Mouse (Mus musculus): ENCODE results near the gene Hist1h2bk. TPM values are rescaled to one million over a fixed set of nuclear protein-coding genes. Genes with fewer than 3 reads are reported as not detected.

Hist1h2bk gene
- polyA plus RNA-seq, 1 experiment from 2014 or later: 3.9 TPM

GRCm38 (mm10) chr13:21997201-21997820 lies 38.4 kb upstream of the Hist1h2bk start:
- Histone ChIP-seq H3K9ac (ENCODE audit: low read depth, low read length) (no peak overlapping the region), H3K4me3 (ENCODE audit: low read depth, low read length) (peak overlapping the region; percentile 47), H3K27ac (ENCODE audit: low read depth, low read length) (no peak overlapping the region), H3K36me3 (ENCODE audit: control insufficient read depth, insufficient read depth, low read length) (no peaks in the 10 kb centered on the region), H3K9me3 (replicated peaks; ENCODE audit: control insufficient read depth, low read length) (no peaks in the 10 kb centered on the region), H3K4me2 (peak overlapping the region; percentile 79), H3K4me1 (ENCODE audit: control insufficient read depth, insufficient read depth, low read length) (no peaks in the 10 kb centered on the region), H3K27me3 (ENCODE audit: control insufficient read depth, insufficient read depth, low read length) (peaks cover 54% of the 10 kb centered on the region)
- 2% methylated on average over 21 of the region's 21 CpGs for whole genome bisulfite sequencing (ENCODE audit: insufficient replicate concordance)
- ATAC-seq (replicated peaks; ENCODE audit: insufficient number of reproducible peaks, low FRiP score, low TSS enrichment): no peak

- Histone ChIP-seq H3K4me2 (peak overlapping the region; percentile 79), H3K9ac (ENCODE audit: low read depth, low read length) (no peak overlapping the region), H3K36me3 (ENCODE audit: control insufficient read depth, insufficient read depth, low read length) (no peaks in the 10 kb centered on the region), H3K4me1 (ENCODE audit: control insufficient read depth, insufficient read depth, low read length) (no peaks in the 10 kb centered on the region), H3K4me3 (ENCODE audit: low read depth, low read length) (peak overlapping the region; percentile 47), H3K9me3 (replicated peaks; ENCODE audit: control insufficient read depth, low read length) (no peaks in the 10 kb centered on the region), H3K27ac (ENCODE audit: low read depth, low read length) (no peak overlapping the region), H3K27me3 (ENCODE audit: control insufficient read depth, insufficient read depth, low read length) (peaks cover 59% of the 10 kb centered on the region)
- 0% methylated on average over 4 of the region's 4 CpGs for WGBS (ENCODE audit: insufficient replicate concordance)
- ATAC-seq (replicated peaks; ENCODE audit: insufficient number of reproducible peaks, low FRiP score, low TSS enrichment): no peak
These were observed 37.8 kb upstream of the Hist1h2bk start for GRCm38 (mm10) chr13:21997821-21998220.

GRCm38 (mm10) chr13:21998412-21998811 lies 37.3 kb upstream of the Hist1h2bk start:
- peaks cover 65% of the 10 kb centered on the region for H3K27me3 ChIP-seq (ENCODE audit: control insufficient read depth, insufficient read depth, low read length)
- no peak overlapping the region for H3K9ac ChIP-seq (ENCODE audit: low read depth, low read length)
- no peaks in the 10 kb centered on the region for H3K36me3 ChIP-seq (ENCODE audit: control insufficient read depth, insufficient read depth, low read length)
- H3K4me3 ChIP-seq (ENCODE audit: low read depth, low read length): no peak overlapping the region
- ATAC-seq (replicated peaks; ENCODE audit: insufficient number of reproducible peaks, low FRiP score, low TSS enrichment): no peak
- H3K9me3 ChIP-seq (replicated peaks; ENCODE audit: control insufficient read depth, low read length): no peaks in the 10 kb centered on the region
- H3K4me1 ChIP-seq (ENCODE audit: control insufficient read depth, insufficient read depth, low read length): no peaks in the 10 kb centered on the region
- H3K27ac ChIP-seq (ENCODE audit: low read depth, low read length): no peak overlapping the region
- H3K4me2 ChIP-seq: no peak overlapping the region
- WGBS (ENCODE audit: insufficient replicate concordance): 34% methylated on average over 3 of the region's 3 CpGs

- H3K9ac ChIP-seq (ENCODE audit: low read depth, low read length): no peak overlapping the region
- no peak overlapping the region for H3K27ac ChIP-seq (ENCODE audit: low read depth, low read length)
- no peak for ATAC-seq (replicated peaks; ENCODE audit: insufficient number of reproducible peaks, low FRiP score, low TSS enrichment)
- no peaks in the 10 kb centered on the region for H3K4me1 ChIP-seq (ENCODE audit: control insufficient read depth, insufficient read depth, low read length)
- H3K27me3 ChIP-seq (ENCODE audit: control insufficient read depth, insufficient read depth, low read length): peaks cover 72% of the 10 kb centered on the region
- no peak overlapping the region for H3K4me2 ChIP-seq
- no peaks in the 10 kb centered on the region for H3K9me3 ChIP-seq (replicated peaks; ENCODE audit: control insufficient read depth, low read length)
- H3K4me3 ChIP-seq (ENCODE audit: low read depth, low read length): no peak overlapping the region
- H3K36me3 ChIP-seq (ENCODE audit: control insufficient read depth, insufficient read depth, low read length): no peaks in the 10 kb centered on the region
- 37% methylated on average over 4 of the region's 4 CpGs for WGBS (ENCODE audit: insufficient replicate concordance)
These were observed 36.5 kb upstream of the Hist1h2bk start for GRCm38 (mm10) chr13:21999147-21999546.

- Histone ChIP-seq H3K4me2 (no peak overlapping the region), H3K27ac (ENCODE audit: low read depth, low read length) (no peak overlapping the region), H3K27me3 (ENCODE audit: control insufficient read depth, insufficient read depth, low read length) (peaks cover 93% of the 10 kb centered on the region), H3K9ac (ENCODE audit: low read depth, low read length) (no peak overlapping the region), H3K9me3 (replicated peaks; ENCODE audit: control insufficient read depth, low read length) (no peaks in the 10 kb centered on the region), H3K36me3 (ENCODE audit: control insufficient read depth, insufficient read depth, low read length) (no peaks in the 10 kb centered on the region), H3K4me3 (ENCODE audit: low read depth, low read length) (no peak overlapping the region), H3K4me1 (ENCODE audit: control insufficient read depth, insufficient read depth, low read length) (peaks cover 8% of the 10 kb centered on the region; the same call in 1 of the 2 replicates)
- ATAC-seq (replicated peaks; ENCODE audit: insufficient number of reproducible peaks, low FRiP score, low TSS enrichment): no peak
- WGBS (ENCODE audit: insufficient replicate concordance): 47% methylated on average over 2 of the region's 2 CpGs
These were observed 34.3 kb upstream of the Hist1h2bk start for GRCm38 (mm10) chr13:22001346-22001745.

- no peak overlapping the region for H3K9ac ChIP-seq (ENCODE audit: low read depth, low read length)
- ATAC-seq (replicated peaks; ENCODE audit: insufficient number of reproducible peaks, low FRiP score, low TSS enrichment): no peak
- 32% methylated on average over 5 of the region's 5 CpGs for WGBS (ENCODE audit: insufficient replicate concordance)
These were observed 33.8 kb upstream of the Hist1h2bk start for GRCm38 (mm10) chr13:22001823-22002222.

GRCm38 (mm10) chr13:22005605-22006333 lies 29.9 kb upstream of the Hist1h2bk start:
- H3K27ac ChIP-seq (ENCODE audit: low read depth, low read length): no peak overlapping the region
- peak; percentile 71; the same call in 1 of the 2 replicates for ATAC-seq (replicated peaks; ENCODE audit: insufficient number of reproducible peaks, low FRiP score, low TSS enrichment)
- no peaks in the 10 kb centered on the region for H3K9me3 ChIP-seq (replicated peaks; ENCODE audit: control insufficient read depth, low read length)
- no peaks in the 10 kb centered on the region for H3K36me3 ChIP-seq (ENCODE audit: control insufficient read depth, insufficient read depth, low read length)
- H3K4me3 ChIP-seq (ENCODE audit: low read depth, low read length): peak overlapping the region; percentile 63
- peaks cover 17% of the 10 kb centered on the region for H3K4me1 ChIP-seq (ENCODE audit: control insufficient read depth, insufficient read depth, low read length)
- peak overlapping the region; percentile 98 for H3K4me2 ChIP-seq
- peak overlapping the region; percentile 50; the same call in 1 of the 2 replicates for H3K9ac ChIP-seq (ENCODE audit: low read depth, low read length)
- peaks cover 97% of the 10 kb centered on the region for H3K27me3 ChIP-seq (ENCODE audit: control insufficient read depth, insufficient read depth, low read length)
- WGBS (ENCODE audit: insufficient replicate concordance): under 1% methylated on average over 45 of the region's 45 CpGs

More at GRCm38 (mm10) chr13:22001823-22002222, 33.8 kb upstream of the Hist1h2bk start:
- no peaks in the 10 kb centered on the region for H3K36me3 ChIP-seq (ENCODE audit: control insufficient read depth, insufficient read depth, low read length)
- no peaks in the 10 kb centered on the region for H3K9me3 ChIP-seq (replicated peaks; ENCODE audit: control insufficient read depth, low read length)
- H3K4me3 ChIP-seq (ENCODE audit: low read depth, low read length): no peak overlapping the region
- H3K4me1 ChIP-seq (ENCODE audit: control insufficient read depth, insufficient read depth, low read length): peaks cover 13% of the 10 kb centered on the region
- no peak overlapping the region; the same call in 1 of the 2 replicates for H3K4me2 ChIP-seq
- H3K27ac ChIP-seq (ENCODE audit: low read depth, low read length): no peak overlapping the region
- H3K27me3 ChIP-seq (ENCODE audit: control insufficient read depth, insufficient read depth, low read length): peaks cover 95% of the 10 kb centered on the region

- Histone ChIP-seq H3K4me2 (peak overlapping the region; percentile 98), H3K27me3 (ENCODE audit: control insufficient read depth, insufficient read depth, low read length) (peaks cover 95% of the 10 kb centered on the region), H3K27ac (ENCODE audit: low read depth, low read length) (no peak overlapping the region), H3K4me3 (ENCODE audit: low read depth, low read length) (peak overlapping the region; percentile 63), H3K36me3 (ENCODE audit: control insufficient read depth, insufficient read depth, low read length) (no peaks in the 10 kb centered on the region), H3K9me3 (replicated peaks; ENCODE audit: control insufficient read depth, low read length) (no peaks in the 10 kb centered on the region), H3K4me1 (ENCODE audit: control insufficient read depth, insufficient read depth, low read length) (peaks cover 17% of the 10 kb centered on the region), H3K9ac (ENCODE audit: low read depth, low read length) (0 out of 2 replicates have a peak overlapping the region, but pooled peaks have one; percentile 28)
- WGBS (ENCODE audit: insufficient replicate concordance): under 1% methylated on average over 38 of the region's 38 CpGs
- ATAC-seq (replicated peaks; ENCODE audit: insufficient number of reproducible peaks, low FRiP score, low TSS enrichment): peak; percentile 73
These were observed 29.1 kb upstream of the Hist1h2bk start for GRCm38 (mm10) chr13:22006334-22007120.

Measured in heart, embryonic 11.5 days (tissue).